Mouse (Mus musculus) cerebellum, adult (tissue): ENCODE data around the gene Ssh2.

ENCODE experiments used
- ATAC-seq: cut with Nextera tagmentation; 2 replicates; pipeline ENCODE4 v1.9.2; 2017; ENCODE audit warnings: mild to moderate bottlenecking, moderate library complexity, mixed read lengths; ENCODE audit not compliant: insufficient number of reproducible peaks, low FRiP score, low TSS enrichment

Gene Ssh2

DNA sequence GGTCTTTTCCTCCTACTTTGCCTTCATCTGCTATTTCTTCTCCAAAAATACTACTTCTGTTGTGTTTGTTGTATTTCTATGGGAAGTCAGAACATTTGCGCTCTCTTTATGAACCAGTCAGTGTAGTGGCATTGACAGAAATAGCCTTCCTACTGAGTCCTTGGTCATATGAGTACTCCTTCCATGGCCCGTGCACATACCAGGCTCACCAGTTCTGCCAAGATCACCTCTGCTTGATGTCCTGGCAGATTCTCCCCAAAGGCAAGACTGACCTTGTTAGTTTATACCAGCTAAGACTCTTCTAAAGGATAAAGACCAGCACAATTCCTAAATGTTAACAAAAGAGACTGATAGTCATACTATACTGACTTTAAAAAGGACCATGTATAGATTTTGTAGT, 235.6 kb downstream of the Ssh2 start:
- ATAC-seq: no peak

DNA sequence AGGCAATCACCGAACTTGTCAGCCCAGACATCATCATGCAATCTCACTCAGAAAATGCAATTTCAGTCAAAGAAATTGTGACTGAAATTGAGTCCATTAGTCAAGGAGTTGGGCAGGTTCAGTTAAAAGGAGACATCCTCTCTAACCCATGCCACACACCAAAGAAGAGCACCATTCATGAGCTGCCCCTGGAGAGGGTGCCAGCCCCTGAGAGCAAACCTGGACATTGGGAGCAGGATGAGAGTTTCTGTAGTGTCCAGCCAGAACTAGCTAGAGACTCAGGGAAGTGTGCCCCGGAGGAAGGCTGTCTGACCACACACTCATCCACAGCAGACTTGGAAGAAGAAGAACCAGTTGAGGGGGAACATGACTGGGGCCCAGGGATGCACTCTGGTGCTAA, 237.3 kb downstream of the Ssh2 start:
- no peak for ATAC-seq

DNA sequence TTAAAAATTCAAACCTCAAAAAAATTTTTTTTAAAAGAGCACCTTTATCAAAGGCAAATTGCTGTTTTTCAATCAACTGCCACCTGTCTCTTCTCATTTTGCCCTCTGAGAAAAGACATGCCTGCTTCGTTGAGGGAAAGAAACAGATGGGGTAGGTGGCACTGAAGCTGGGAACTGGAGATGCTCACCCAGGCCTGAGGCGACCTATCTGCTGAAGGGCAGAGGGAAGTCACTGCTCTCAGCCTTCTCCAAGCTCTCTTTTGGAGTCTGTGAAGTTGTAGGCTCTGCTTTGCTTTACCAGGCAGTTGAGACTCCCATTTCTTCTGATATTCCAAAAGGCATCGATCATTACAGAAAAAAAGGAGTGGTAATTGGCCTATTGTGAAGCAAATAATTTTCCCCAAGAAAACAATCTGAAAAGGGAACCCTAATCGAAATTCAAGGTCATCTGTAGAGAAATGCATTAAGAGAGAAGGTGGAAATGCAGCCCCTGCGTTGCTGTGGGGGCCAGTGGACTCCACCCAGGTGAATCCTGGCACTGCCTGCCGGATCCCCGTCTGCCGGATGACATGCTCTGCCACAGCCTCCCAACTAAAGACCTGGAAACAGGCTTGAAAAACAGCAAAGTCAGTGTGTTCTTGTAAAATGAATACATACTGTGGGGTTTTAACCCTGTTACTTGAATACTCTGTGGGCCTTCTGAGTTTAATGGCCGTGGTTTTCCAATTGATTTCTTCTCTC, 239.9 kb downstream of the Ssh2 start:
- ATAC-seq: no peak

DNA sequence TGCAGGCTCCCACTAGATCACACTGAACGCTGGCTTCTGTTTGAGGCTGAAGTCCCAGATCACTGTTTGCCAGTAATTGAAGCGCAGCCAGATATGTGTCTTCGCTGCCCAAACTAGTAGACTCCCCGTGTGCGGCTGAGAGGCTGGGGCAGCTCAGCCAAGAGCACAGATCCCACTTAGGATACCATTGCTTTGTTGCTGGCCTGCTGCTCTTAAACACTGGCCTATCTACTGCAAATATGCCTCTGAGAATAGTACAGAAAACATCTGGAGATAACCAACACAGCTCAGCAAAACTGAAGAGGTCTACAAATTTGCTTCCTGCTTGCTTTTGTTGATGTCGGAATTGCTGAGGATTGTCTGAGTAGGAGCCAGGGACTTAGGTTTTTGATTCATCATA, 240.8 kb downstream of the Ssh2 start:
- no peak; the same call in 1 of the 2 replicates for ATAC-seq

- no peak for ATAC-seq
Observed at GRCm38 (mm10) chr11:77461856-77462255, 245.8 kb downstream of the Ssh2 start.

GRCm38 (mm10) chr11:77462283-77463100, 246.4 kb downstream of the Ssh2 start, which contains the start of gene Coro6:
Coro6 (plus strand) TSS chr11:77462411.
- 0 out of 2 replicates have a peak, but pooled peaks have one; percentile 41 for ATAC-seq

DNA sequence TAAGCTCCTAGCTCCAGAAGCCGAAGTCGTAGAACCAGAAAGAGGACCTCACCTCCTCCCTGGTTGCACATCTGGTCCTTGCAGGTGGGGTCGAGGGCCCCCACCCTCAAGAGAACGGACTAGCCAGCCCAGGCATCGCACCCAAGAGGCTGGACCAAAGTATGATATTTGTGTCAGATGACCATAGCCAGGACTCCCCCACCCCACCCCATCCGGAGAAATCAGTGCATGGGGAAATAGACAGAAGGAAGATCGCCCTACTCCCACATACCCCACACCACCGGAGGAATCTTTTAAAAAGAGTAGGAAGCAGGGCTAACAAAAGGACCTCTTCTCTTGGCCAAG, 247.0 kb downstream of the Ssh2 start:
- no peak for ATAC-seq

- ATAC-seq: no peak
Observed at GRCm38 (mm10) chr11:77463786-77464185, 247.7 kb downstream of the Ssh2 start.

DNA sequence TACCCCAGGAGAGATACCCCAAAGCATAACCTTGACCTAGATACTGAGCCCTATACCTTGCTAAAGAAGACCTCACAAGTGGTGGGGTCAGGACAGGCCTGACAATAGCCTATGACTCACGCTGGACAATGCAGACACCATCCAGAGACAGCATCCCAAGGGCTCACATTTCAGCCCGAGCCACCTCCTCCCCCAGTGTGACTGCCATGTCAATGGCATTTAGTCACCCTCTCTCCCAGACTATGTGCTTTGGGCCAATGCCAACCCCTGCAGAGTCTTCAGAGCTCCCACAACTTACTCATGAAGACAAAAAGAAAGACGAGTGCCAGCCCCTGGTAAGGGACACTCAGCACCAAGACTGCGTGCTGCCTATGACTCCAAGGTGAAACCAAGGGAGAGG, 248.6 kb downstream of the Ssh2 start:
- no peak for ATAC-seq

GRCm38 (mm10) chr11:77465111-77465510, 249.0 kb downstream of the Ssh2 start:
- ATAC-seq: no peak

DNA sequence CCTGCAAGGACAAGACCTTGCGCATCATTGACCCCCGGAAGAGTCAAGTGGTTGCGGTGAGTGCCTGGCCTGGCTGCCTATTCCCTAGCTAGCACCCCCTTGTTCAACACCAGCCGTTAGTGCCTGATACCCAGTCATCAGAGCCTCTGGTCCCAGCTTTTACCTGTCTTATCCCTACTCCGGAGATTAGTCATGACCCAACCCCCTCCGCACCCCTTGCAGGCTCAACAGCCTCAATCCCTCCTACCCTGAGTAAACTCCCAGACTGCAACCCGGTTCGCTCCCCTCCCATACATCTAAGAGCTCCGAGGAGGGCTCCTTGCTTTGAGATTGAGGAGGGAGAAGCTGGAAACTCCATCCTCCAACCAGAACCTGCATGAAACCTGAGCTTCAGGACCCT, 250.5 kb downstream of the Ssh2 start:
- no peak for ATAC-seq

- ATAC-seq: no peak
Observed at GRCm38 (mm10) chr11:77467157-77467556, 251.1 kb downstream of the Ssh2 start.

GRCm38 (mm10) chr11:77467784-77468183, 251.7 kb downstream of the Ssh2 start:
- no peak; the same call in 1 of the 2 replicates for ATAC-seq

DNA sequence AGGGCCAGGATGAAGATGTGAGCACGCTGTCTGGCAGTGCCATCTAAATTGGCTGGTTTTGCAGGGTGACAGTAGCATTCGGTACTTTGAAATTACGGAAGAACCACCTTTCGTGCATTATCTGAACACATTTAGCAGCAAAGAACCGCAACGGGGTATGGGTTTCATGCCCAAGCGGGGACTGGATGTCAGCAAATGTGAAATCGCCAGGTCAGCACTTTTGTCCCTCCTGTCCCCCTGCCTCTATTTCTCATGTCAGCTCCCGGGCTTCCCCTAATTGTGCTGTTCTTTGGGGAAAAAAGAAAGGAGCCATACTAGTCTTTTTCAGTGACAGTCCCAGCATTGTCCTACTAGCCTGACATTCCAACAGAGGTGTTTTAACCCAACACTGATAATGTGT, 252.3 kb downstream of the Ssh2 start:
- no peak for ATAC-seq

DNA sequence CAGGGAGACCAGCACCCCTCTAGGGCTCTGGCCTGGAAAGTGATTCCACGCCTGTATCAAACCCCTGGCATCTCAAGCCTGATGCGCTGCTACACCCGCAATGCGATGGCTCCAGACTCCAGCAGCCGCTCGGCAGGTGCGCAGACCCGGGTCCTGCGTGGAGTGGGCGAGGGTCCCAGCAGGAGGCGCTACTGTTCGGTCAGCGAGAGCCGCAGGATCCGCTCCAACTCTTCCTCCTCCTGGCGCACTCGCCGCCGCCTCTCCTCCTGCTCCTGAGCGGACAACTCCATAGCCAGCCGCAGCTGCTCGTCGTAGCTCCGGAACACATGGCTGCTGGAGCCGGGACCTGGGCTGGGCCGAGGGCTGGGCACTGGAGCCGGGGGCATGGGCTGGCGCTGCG, 255.3 kb downstream of the Ssh2 start:
- ATAC-seq: no peak

DNA sequence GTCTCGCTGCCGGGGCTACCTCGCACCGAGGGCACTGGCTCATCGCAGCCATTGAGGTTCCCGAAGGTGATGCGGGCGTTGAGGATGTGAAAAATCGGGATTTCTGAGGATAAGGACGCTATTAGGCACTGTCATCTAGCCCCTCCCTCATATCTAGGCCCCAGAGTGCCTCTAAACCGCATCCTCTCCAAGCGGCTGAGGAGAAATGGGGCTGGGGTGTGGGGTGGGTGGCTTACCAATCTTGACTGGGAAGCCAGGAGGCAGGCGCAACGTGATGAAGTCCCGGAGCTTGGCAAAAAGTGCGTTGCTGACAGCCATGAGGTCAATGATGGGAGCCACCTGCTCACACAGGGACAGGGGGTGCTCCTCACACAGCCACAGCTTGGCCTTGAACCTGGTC, 256.7 kb downstream of the Ssh2 start:
- ATAC-seq: no peak

- ATAC-seq: no peak
Observed at GRCm38 (mm10) chr11:77476216-77476615, 260.1 kb downstream of the Ssh2 start.

DNA sequence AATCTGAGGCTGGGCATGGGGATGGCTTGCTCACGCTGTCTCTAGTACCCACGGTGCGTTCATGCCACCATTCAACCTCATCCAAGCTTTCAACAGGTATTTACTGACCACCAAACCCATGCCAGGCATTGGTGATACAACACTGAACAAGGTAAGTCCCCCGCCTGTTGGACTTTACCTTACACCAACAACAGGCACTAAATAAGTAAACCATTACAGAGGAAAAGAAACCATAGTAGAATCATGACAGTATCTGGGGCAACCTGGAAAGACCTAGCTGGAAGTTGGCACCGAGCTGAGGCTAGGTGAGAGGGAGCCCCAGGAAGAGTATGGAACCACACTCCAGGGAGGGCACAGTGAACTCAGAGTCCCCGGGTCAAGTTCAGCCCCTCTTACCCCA, 260.8 kb downstream of the Ssh2 start:
- ATAC-seq: no peak

- no peak for ATAC-seq
Observed at GRCm38 (mm10) chr11:77483043-77483442, 267.0 kb downstream of the Ssh2 start.

DNA sequence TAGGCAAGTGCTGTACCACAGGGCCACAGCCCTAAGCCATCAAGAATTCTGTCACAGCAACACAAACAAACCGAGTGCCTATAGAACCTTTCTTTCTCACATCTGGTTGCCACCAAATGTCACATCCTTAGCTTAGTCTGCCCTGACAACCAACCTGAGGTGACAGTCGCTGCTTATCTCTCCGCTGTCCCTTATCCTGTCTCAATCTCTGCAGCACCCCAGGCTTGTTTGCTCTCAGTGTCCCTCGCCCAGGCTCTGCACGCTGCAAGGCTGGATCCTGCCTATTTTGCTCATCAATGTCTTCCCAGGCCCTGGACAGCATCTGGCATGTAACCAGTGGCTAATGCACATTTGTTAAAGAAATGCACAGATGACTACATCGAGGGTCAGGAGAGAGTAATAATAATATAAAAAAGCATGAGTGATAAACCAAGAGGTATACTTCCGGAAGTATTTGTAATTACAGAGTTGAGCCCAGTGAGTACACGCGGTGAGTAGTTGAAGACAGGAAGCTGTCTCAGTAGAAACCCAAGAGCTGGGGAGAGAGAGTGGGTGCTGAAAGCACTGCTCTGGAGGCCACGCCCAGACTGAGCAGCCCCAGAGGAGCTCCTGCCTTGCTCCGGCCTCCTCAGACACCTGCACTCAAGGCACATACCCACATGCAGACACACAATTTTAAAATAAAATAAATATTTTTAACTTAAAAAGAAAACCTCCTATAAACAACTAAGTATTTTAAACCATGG, 267.6 kb downstream of the Ssh2 start:
- no peak for ATAC-seq

GRCm38 (mm10) chr11:77485229-77485628, 269.1 kb downstream of the Ssh2 start:
- ATAC-seq: no peak
